Mouse (Mus musculus): ENCODE measurements around the gene Sult6b2. TPM values are rescaled to one million over a fixed set of nuclear protein-coding genes. Genes with fewer than 3 reads are reported as not detected.

Gene Sult6b2
- polyA plus RNA-seq, 1 experiment from 2014 or later = 0.16 TPM

- Histone ChIP-seq H3K27ac (ENCODE audit: low read depth, low read length) (peak within 1 kb of the TSS; percentile 49; the same call in 1 of the 2 replicates), H3K9me3 (ENCODE audit: control insufficient read depth, low read length) (no peaks in the 10 kb centered on the region), H3K36me3 (ENCODE audit: control insufficient read depth, insufficient read depth, low read length) (no peaks in the 10 kb centered on the region; the same call in 1 of the 2 replicates), H3K4me1 (ENCODE audit: control insufficient read depth, insufficient read depth, low read length) (peaks cover 9% of the 10 kb centered on the region), H3K27me3 (ENCODE audit: control insufficient read depth, insufficient read depth, low read length) (no peaks in the 10 kb centered on the region; the same call in 1 of the 2 replicates), H3K9ac (ENCODE audit: low read length) (peak within 1 kb of the TSS; percentile 89), H3K4me3 (ENCODE audit: low read depth, low read length) (peak within 1 kb of the TSS; percentile 79), H3K4me2 (peak within 1 kb of the TSS; percentile 67)
- peak; percentile 97 for ATAC-seq (ENCODE audit: low FRiP score)
- peak; percentile 98 for DNase-seq (ENCODE audit: low spot score, missing footprints)
- WGBS = 1% methylated on average over 67 of the region's 68 CpGs
Measured at GRCm38 (mm10) chr6:142756507-142757333, 47.6 kb downstream of the Sult6b2 start, which contains the start of gene Cmas. TSS of gene Cmas (plus strand) at chr6:142756686.

- DNase-seq (ENCODE audit: low spot score, missing footprints) = no peak
- Histone ChIP-seq H3K4me3 (ENCODE audit: low read depth, low read length) (no peak overlapping the region), H3K9ac (ENCODE audit: low read length) (no peak overlapping the region), H3K27me3 (ENCODE audit: control insufficient read depth, insufficient read depth, low read length) (no peaks in the 10 kb centered on the region; the same call in 1 of the 2 replicates), H3K4me2 (no peak overlapping the region), H3K36me3 (ENCODE audit: control insufficient read depth, insufficient read depth, low read length) (no peaks in the 10 kb centered on the region), H3K27ac (ENCODE audit: low read depth, low read length) (no peak overlapping the region), H3K4me1 (ENCODE audit: control insufficient read depth, insufficient read depth, low read length) (peaks cover 2% of the 10 kb centered on the region), H3K9me3 (ENCODE audit: control insufficient read depth, low read length) (no peaks in the 10 kb centered on the region)
- WGBS = 45% methylated on average over 14 of the region's 14 CpGs
- ATAC-seq (ENCODE audit: low FRiP score) = no peak
Measured at GRCm38 (mm10) chr6:142752331-142753246, 51.7 kb downstream of the Sult6b2 start.

- no peaks in the 10 kb centered on the region for H3K4me1 ChIP-seq (ENCODE audit: control insufficient read depth, insufficient read depth, low read length)
- ATAC-seq (ENCODE audit: low FRiP score) (peak; percentile 47; the same call in 1 of the 2 replicates), DNase-seq (ENCODE audit: low spot score, missing footprints) (no peak)
- 49% methylated on average over 9 of the region's 9 CpGs for WGBS
- H3K27ac ChIP-seq (ENCODE audit: low read depth, low read length) = no peak overlapping the region
- no peak overlapping the region for H3K9ac ChIP-seq (ENCODE audit: low read length)
- H3K36me3 ChIP-seq (ENCODE audit: control insufficient read depth, insufficient read depth, low read length) = no peaks in the 10 kb centered on the region
- no peak overlapping the region for H3K4me3 ChIP-seq (ENCODE audit: low read depth, low read length)
- no peak overlapping the region for H3K4me2 ChIP-seq
- H3K9me3 ChIP-seq (ENCODE audit: control insufficient read depth, low read length) = no peaks in the 10 kb centered on the region
- no peaks in the 10 kb centered on the region; the same call in 1 of the 2 replicates for H3K27me3 ChIP-seq (ENCODE audit: control insufficient read depth, insufficient read depth, low read length)
Measured at GRCm38 (mm10) chr6:142751365-142751764, 52.9 kb downstream of the Sult6b2 start.

GRCm38 (mm10) chr6:142748057-142748708 lies 56.1 kb downstream of the Sult6b2 start:
- ATAC-seq (ENCODE audit: low FRiP score) (no peak), DNase-seq (ENCODE audit: low spot score, missing footprints) (no peak)
- H3K4me2 ChIP-seq = no peak overlapping the region
- H3K27ac ChIP-seq (ENCODE audit: low read depth, low read length) = no peak overlapping the region
- H3K4me1 ChIP-seq (ENCODE audit: control insufficient read depth, insufficient read depth, low read length) = no peaks in the 10 kb centered on the region
- 84% methylated on average over 8 of the region's 8 CpGs for WGBS
- H3K27me3 ChIP-seq (ENCODE audit: control insufficient read depth, insufficient read depth, low read length) = no peaks in the 10 kb centered on the region
- H3K9ac ChIP-seq (ENCODE audit: low read length) = no peak overlapping the region
- no peak overlapping the region for H3K4me3 ChIP-seq (ENCODE audit: low read depth, low read length)
- no peaks in the 10 kb centered on the region for H3K9me3 ChIP-seq (ENCODE audit: control insufficient read depth, low read length)
- H3K36me3 ChIP-seq (ENCODE audit: control insufficient read depth, insufficient read depth, low read length) = no peaks in the 10 kb centered on the region

GRCm38 (mm10) chr6:142747165-142747564 lies 57.1 kb downstream of the Sult6b2 start:
- Histone ChIP-seq H3K4me1 (ENCODE audit: control insufficient read depth, insufficient read depth, low read length) (no peaks in the 10 kb centered on the region), H3K9me3 (ENCODE audit: control insufficient read depth, low read length) (no peaks in the 10 kb centered on the region), H3K4me2 (no peak overlapping the region), H3K27ac (ENCODE audit: low read depth, low read length) (no peak overlapping the region), H3K9ac (ENCODE audit: low read length) (no peak overlapping the region), H3K36me3 (ENCODE audit: control insufficient read depth, insufficient read depth, low read length) (no peaks in the 10 kb centered on the region), H3K27me3 (ENCODE audit: control insufficient read depth, insufficient read depth, low read length) (no peaks in the 10 kb centered on the region), H3K4me3 (ENCODE audit: low read depth, low read length) (no peak overlapping the region)
- DNase-seq (ENCODE audit: low spot score, missing footprints) = no peak
- ATAC-seq (ENCODE audit: low FRiP score) = no peak
- WGBS = 93% methylated on average over 2 of the region's 2 CpGs

- ATAC-seq (ENCODE audit: low FRiP score) = no peak
- WGBS = 86% methylated on average over 7 of the region's 7 CpGs
Measured at GRCm38 (mm10) chr6:142746765-142747164, 57.5 kb downstream of the Sult6b2 start.

GRCm38 (mm10) chr6:142745484-142745883 lies 58.8 kb downstream of the Sult6b2 start:
- Histone ChIP-seq H3K36me3 (ENCODE audit: control insufficient read depth, insufficient read depth, low read length) (no peaks in the 10 kb centered on the region), H3K27ac (ENCODE audit: low read depth, low read length) (no peak overlapping the region), H3K4me2 (no peak overlapping the region), H3K27me3 (ENCODE audit: control insufficient read depth, insufficient read depth, low read length) (no peaks in the 10 kb centered on the region), H3K4me1 (ENCODE audit: control insufficient read depth, insufficient read depth, low read length) (no peaks in the 10 kb centered on the region), H3K9ac (ENCODE audit: low read length) (no peak overlapping the region), H3K9me3 (ENCODE audit: control insufficient read depth, low read length) (no peaks in the 10 kb centered on the region), H3K4me3 (ENCODE audit: low read depth, low read length) (no peak overlapping the region)
- WGBS = 98% methylated on average over 5 of the region's 5 CpGs
- DNase-seq (ENCODE audit: low spot score, missing footprints) (no peak), ATAC-seq (ENCODE audit: low FRiP score) (no peak)

More at GRCm38 (mm10) chr6:142746765-142747164, 57.5 kb downstream of the Sult6b2 start:
- Histone ChIP-seq H3K36me3 (ENCODE audit: control insufficient read depth, insufficient read depth, low read length) (no peaks in the 10 kb centered on the region), H3K9me3 (ENCODE audit: control insufficient read depth, low read length) (no peaks in the 10 kb centered on the region), H3K27me3 (ENCODE audit: control insufficient read depth, insufficient read depth, low read length) (no peaks in the 10 kb centered on the region), H3K4me1 (ENCODE audit: control insufficient read depth, insufficient read depth, low read length) (no peaks in the 10 kb centered on the region), H3K9ac (ENCODE audit: low read length) (no peak overlapping the region), H3K4me2 (no peak overlapping the region), H3K27ac (ENCODE audit: low read depth, low read length) (no peak overlapping the region), H3K4me3 (ENCODE audit: low read depth, low read length) (no peak overlapping the region)
- no peak for DNase-seq (ENCODE audit: low spot score, missing footprints)

- no peak overlapping the region for H3K9ac ChIP-seq (ENCODE audit: low read length)
- no peak for DNase-seq (ENCODE audit: low spot score, missing footprints)
- no peak overlapping the region for H3K4me2 ChIP-seq
- no peak overlapping the region for H3K4me3 ChIP-seq (ENCODE audit: low read depth, low read length)
- H3K27ac ChIP-seq (ENCODE audit: low read depth, low read length) = no peak overlapping the region
- H3K36me3 ChIP-seq (ENCODE audit: control insufficient read depth, insufficient read depth, low read length) = no peaks in the 10 kb centered on the region
- H3K27me3 ChIP-seq (ENCODE audit: control insufficient read depth, insufficient read depth, low read length) = no peaks in the 10 kb centered on the region
- H3K9me3 ChIP-seq (ENCODE audit: control insufficient read depth, low read length) = no peaks in the 10 kb centered on the region
- no peaks in the 10 kb centered on the region for H3K4me1 ChIP-seq (ENCODE audit: control insufficient read depth, insufficient read depth, low read length)
- no peak for ATAC-seq (ENCODE audit: low FRiP score)
- 67% methylated on average over 4 of the region's 4 CpGs for WGBS
Measured at GRCm38 (mm10) chr6:142743193-142743592, 61.1 kb downstream of the Sult6b2 start.

Data from midbrain, embryonic 11.5 days (tissue).